Mouse (Mus musculus): ENCODE measurements around the gene Cd209a.

- TF ChIP-seq CTCF (IDR thresholded peaks at IDR 0.05; ENCODE audit: extremely low read depth, insufficient read depth, low read length) (no peak), POLR2A (IDR thresholded peaks at IDR 0.05; ENCODE audit: extremely low read depth, insufficient read depth, low read length) (no peak)
These were observed 11.8 kb downstream of the Cd209a start for GRCm38 (mm10) chr8:3736947-3737346.
